Mouse (Mus musculus) hindbrain, postnatal 0 days (tissue): Measurements from ENCODE around the gene Sbsn. TPM values are rescaled to one million over a fixed set of nuclear protein-coding genes. Genes with fewer than 3 reads are reported as not detected.

ENCODE experiments used
- ATAC-seq: fragments of 200-750 bp; cut with Nextera tagmentation; 2 replicates; pipeline ENCODE4 v1.8.0; 2017; ENCODE audit warnings: mild to moderate bottlenecking, moderate TSS enrichment, moderate library complexity
- DNase-seq: peaks from one replicate; pipeline ENCODE4 v3.0.0-alpha.2; 2015; ENCODE audit warnings: low spot score
- H3K27ac ChIP-seq: fragments of 300-500 bp; sonication (generic); 2 replicates; pipeline ENCODE4 v1.5.1; 2014; ENCODE audit warnings: mild to moderate bottlenecking
- H3K27me3 ChIP-seq: fragments of 300-500 bp; sonication (generic); 2 replicates; pipeline ENCODE4 v1.6.1; 2014; ENCODE audit warnings: low read length, mixed read lengths; ENCODE audit not compliant: insufficient read depth
- H3K36me3 ChIP-seq: fragments of 300-500 bp; sonication (generic); 2 replicates; pipeline ENCODE4 v1.6.1; 2014; ENCODE audit warnings: low read length, mixed read lengths; ENCODE audit not compliant: insufficient read depth
- H3K4me1 ChIP-seq: fragments of 300-500 bp; sonication (generic); 2 replicates; pipeline ENCODE4 v1.6.1; 2014; ENCODE audit warnings: antibody characterized with exemption, low read length, mixed read lengths; ENCODE audit not compliant: insufficient read depth
- H3K4me2 ChIP-seq: fragments of 300-500 bp; sonication (generic); 2 replicates; pipeline ENCODE4 v1.6.1; 2014; ENCODE audit warnings: low read depth, mild to moderate bottlenecking, low read length, moderate library complexity, mixed read lengths
- H3K4me3 ChIP-seq: fragments of 300-500 bp; sonication (generic); 2 replicates; pipeline ENCODE4 v1.5.1; 2014; ENCODE audit warnings: low read length
- H3K9ac ChIP-seq: fragments of 300-500 bp; sonication (generic); replicated peaks from 2 replicates; pipeline ENCODE4 v1.6.1; 2014; ENCODE audit warnings: mild to moderate bottlenecking, low read length, moderate library complexity, mixed read lengths
- H3K9me3 ChIP-seq: fragments of 300-500 bp; sonication (generic); 2 replicates; pipeline ENCODE4 v1.6.1; 2016; ENCODE audit warnings: low read length, mixed read lengths
- CTCF ChIP-seq: IDR thresholded peaks from 2 replicates; pipeline ENCODE4 v1.5.1; 2016; ENCODE audit warnings: antibody characterized with exemption, control low read depth, low read depth
- WGBS: fragments of 180-500 bp; shearing (Covaris S2); extraction: QIAGEN DNeasy Blood & Tissue Kit; methylation state at CpG from one replicate; pipeline ENCODE4 v1.1.7; 2014; 5-methylcytosine and 5-hydroxymethylcytosine counted together
- polyA plus RNA-seq: library from polyadenylated mRNA; unstranded; fragments of >200 nt; fragmentation: Nextera tagmentation; extraction: Ambion mirVana; gene quantifications from 2 replicates; pipeline ENCODE4 v1.2.1, GENCODE M21; 2015
- total RNA-seq: library from RNA; depleted of rRNA; stranded (reverse); fragments of >200 nt; gene quantifications from 2 replicates; pipeline ENCODE4 v1.2.3, GENCODE M21; 2014; rRNA removed

The Sbsn gene
- total and polyA plus RNA-seq, 2 experiments from 2014 or later = 0.84 to 2.9 TPM

DNA sequence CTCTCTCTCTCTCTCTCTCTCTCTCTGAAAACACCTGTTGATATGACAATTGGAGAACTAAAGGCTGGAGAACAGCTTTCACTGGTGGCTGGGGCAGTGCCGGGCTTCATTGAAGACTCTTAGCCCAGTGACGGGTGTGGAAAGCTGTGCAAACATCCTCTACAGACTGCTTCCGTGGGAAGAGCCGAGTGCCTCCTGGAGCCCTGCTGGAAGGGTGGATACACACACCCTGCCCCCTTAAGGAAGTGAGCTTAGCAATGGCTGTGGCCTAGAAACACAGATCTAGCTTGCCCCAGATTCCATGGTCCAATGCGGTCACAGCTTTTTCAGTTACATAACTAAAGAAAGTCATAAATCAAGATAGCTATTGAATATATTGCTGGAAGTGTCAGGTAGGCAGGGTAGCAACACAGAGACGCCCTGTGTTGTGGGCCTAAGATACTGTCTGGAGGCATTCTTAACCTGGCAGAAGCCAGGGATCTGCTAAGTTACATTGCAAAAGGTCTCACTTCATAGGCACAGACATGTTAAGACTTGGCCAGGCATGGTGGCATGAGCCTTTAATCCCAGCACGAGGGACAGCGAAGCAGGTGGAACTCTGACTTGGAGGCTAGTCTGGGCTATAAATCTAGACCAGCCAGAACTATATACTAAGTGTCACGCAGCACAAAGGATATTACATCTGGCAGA is 52.9 kb downstream of the Sbsn start:
- ATAC-seq (no peak), DNase-seq (no peak)
- H3K9me3 ChIP-seq = 0 out of 2 replicates have a peak, but pooled peaks cover 4% of the 10 kb centered on the region
- TF ChIP-seq CTCF = no peak
- no peak overlapping the region for H3K4me3 ChIP-seq
- 85% methylated on average over 9 of the region's 9 CpGs for WGBS
- no peaks in the 10 kb centered on the region for H3K4me1 ChIP-seq
- H3K4me2 ChIP-seq = no peak overlapping the region
- H3K27ac ChIP-seq = no peak overlapping the region
- no peak overlapping the region for H3K9ac ChIP-seq
- no peaks in the 10 kb centered on the region for H3K36me3 ChIP-seq
- no peaks in the 10 kb centered on the region for H3K27me3 ChIP-seq

Other genes starting within 250 kb of the Sbsn start
Only the 30 nearest of the 32 such genes appear.
- gene Arhgap33, start 216.4 kb upstream of the Sbsn start, total RNA-seq = 55.7 and 59.7 TPM in 2 replicates
- 64.8 and 73.1 TPM in 2 replicates for gene Arhgap33, start 216.4 kb upstream of the Sbsn start, polyA plus RNA-seq
- 5.6 and 6.4 TPM in 2 replicates for gene Hspb6, start 199.3 kb upstream of the Sbsn start, total RNA-seq
- 15.8 and 16.3 TPM in 2 replicates for gene Hspb6, start 199.3 kb upstream of the Sbsn start, polyA plus RNA-seq
- gene Proser3, start 199.2 kb upstream of the Sbsn start, total RNA-seq = 13.1 and 14.0 TPM in 2 replicates
- 3.0 and 3.1 TPM in 2 replicates for gene Proser3, start 199.2 kb upstream of the Sbsn start, polyA plus RNA-seq
- 14.3 and 21.0 TPM in 2 replicates for gene Lin37, start 191.6 kb upstream of the Sbsn start, total RNA-seq
- gene Lin37, start 191.6 kb upstream of the Sbsn start, polyA plus RNA-seq = 45.0 and 48.0 TPM in 2 replicates
- 41.7 and 53.4 TPM in 2 replicates for gene U2af1l4, start 188.2 kb upstream of the Sbsn start, total RNA-seq
- gene U2af1l4, start 188.2 kb upstream of the Sbsn start, polyA plus RNA-seq = 103 and 104 TPM in 2 replicates
- gene Gm49396, start 188.1 kb upstream of the Sbsn start, total RNA-seq = 2.9 and 3.7 TPM in 2 replicates
- 6.4 and 7.0 TPM in 2 replicates for gene Gm49396, start 188.1 kb upstream of the Sbsn start, polyA plus RNA-seq
- gene Psenen, start 187.8 kb upstream of the Sbsn start, total RNA-seq = 72.0 and 90.4 TPM in 2 replicates
- gene Psenen, start 187.8 kb upstream of the Sbsn start, polyA plus RNA-seq = 154 and 155 TPM in 2 replicates
- gene Igflr1, start 186.0 kb upstream of the Sbsn start, total RNA-seq = 5.6 TPM in 1 of 2 replicates, not detected in the other
- 2.6 and 3.4 TPM in 2 replicates for gene Igflr1, start 186.0 kb upstream of the Sbsn start, polyA plus RNA-seq
- 27.1 and 36.7 TPM in 2 replicates for gene Kmt2b, start 162.7 kb upstream of the Sbsn start, total RNA-seq
- gene Kmt2b, start 162.7 kb upstream of the Sbsn start, polyA plus RNA-seq = 6.7 and 7.1 TPM in 2 replicates
- gene Zbtb32, start 152.6 kb upstream of the Sbsn start, total RNA-seq = not detected in 2 replicates
- 0.18 and 0.23 TPM in 2 replicates for gene Zbtb32, start 152.6 kb upstream of the Sbsn start, polyA plus RNA-seq
- 0.14 and 0.99 TPM in 2 replicates for gene Upk1a, start 138.6 kb upstream of the Sbsn start, total RNA-seq
- 0.62 and 0.99 TPM in 2 replicates for gene Upk1a, start 138.6 kb upstream of the Sbsn start, polyA plus RNA-seq
- gene Cox6b1, start 125.3 kb upstream of the Sbsn start, total RNA-seq = 352 and 389 TPM in 2 replicates
- gene Cox6b1, start 125.3 kb upstream of the Sbsn start, polyA plus RNA-seq = 1,552 and 1,572 TPM in 2 replicates
- gene Etv2, start 115.6 kb upstream of the Sbsn start, total RNA-seq = not detected in 2 replicates
- not detected in 2 replicates for gene Etv2, start 115.6 kb upstream of the Sbsn start, polyA plus RNA-seq
- 162 and 169 TPM in 2 replicates for gene Rbm42, start 101.2 kb upstream of the Sbsn start, total RNA-seq
- 116 and 118 TPM in 2 replicates for gene Rbm42, start 101.2 kb upstream of the Sbsn start, polyA plus RNA-seq
- 22.2 and 24.1 TPM in 2 replicates for gene Haus5, start 86.5 kb upstream of the Sbsn start, total RNA-seq
- gene Haus5, start 86.5 kb upstream of the Sbsn start, polyA plus RNA-seq = 19.9 and 25.8 TPM in 2 replicates
- not detected in 2 replicates for gene Pmis2, start 79.9 kb upstream of the Sbsn start, total RNA-seq
- gene Pmis2, start 79.9 kb upstream of the Sbsn start, polyA plus RNA-seq = not detected in 2 replicates
- gene 2200002J24Rik, start 52.5 kb upstream of the Sbsn start, total RNA-seq = not detected in 2 replicates
- 0.55 TPM in 1 of 2 replicates, not detected in the other for gene 2200002J24Rik, start 52.5 kb upstream of the Sbsn start, polyA plus RNA-seq
- 2.0 and 5.3 TPM in 2 replicates for gene Atp4a, start 39.3 kb upstream of the Sbsn start, total RNA-seq
- gene Atp4a, start 39.3 kb upstream of the Sbsn start, polyA plus RNA-seq = 4.2 and 6.0 TPM in 2 replicates
- gene Tmem147, start 21.9 kb upstream of the Sbsn start, total RNA-seq = 195 and 238 TPM in 2 replicates
- gene Tmem147, start 21.9 kb upstream of the Sbsn start, polyA plus RNA-seq = 338 and 342 TPM in 2 replicates
- not detected in 2 replicates for gene Gapdhs, start 7.8 kb upstream of the Sbsn start, total RNA-seq
- 0.32 and 0.69 TPM in 2 replicates for gene Gapdhs, start 7.8 kb upstream of the Sbsn start, polyA plus RNA-seq
- gene Dmkn, start 12.3 kb downstream of the Sbsn start, total RNA-seq = 1.4 and 2.1 TPM in 2 replicates
- 3.9 and 5.8 TPM in 2 replicates for gene Dmkn, start 12.3 kb downstream of the Sbsn start, polyA plus RNA-seq
- not detected in 2 replicates for gene Krtdap, start 36.4 kb downstream of the Sbsn start, total RNA-seq
- gene Krtdap, start 36.4 kb downstream of the Sbsn start, polyA plus RNA-seq = 0.66 and 1.8 TPM in 2 replicates
- gene Ffar2, start 72.3 kb downstream of the Sbsn start, total RNA-seq = 0.16 TPM in 1 of 2 replicates, not detected in the other
- gene Ffar2, start 72.3 kb downstream of the Sbsn start, polyA plus RNA-seq = 0.19 and 0.23 TPM in 2 replicates
- 0.05 TPM in 1 of 2 replicates, not detected in the other for gene Ffar3, start 104.7 kb downstream of the Sbsn start, total RNA-seq
- 0.09 TPM in 1 of 2 replicates, not detected in the other for gene Ffar3, start 104.7 kb downstream of the Sbsn start, polyA plus RNA-seq
- not detected in 2 replicates for gene Ffar1, start 110.1 kb downstream of the Sbsn start, total RNA-seq
- not detected in 2 replicates for gene Ffar1, start 110.1 kb downstream of the Sbsn start, polyA plus RNA-seq
- gene Cd22, start 128.9 kb downstream of the Sbsn start, total RNA-seq = 0.07 and 3.2 TPM in 2 replicates
- 0.09 and 0.20 TPM in 2 replicates for gene Cd22, start 128.9 kb downstream of the Sbsn start, polyA plus RNA-seq
- gene Mag, start 163.4 kb downstream of the Sbsn start, total RNA-seq = 39.0 and 48.7 TPM in 2 replicates
- 14.4 and 18.6 TPM in 2 replicates for gene Mag, start 163.4 kb downstream of the Sbsn start, polyA plus RNA-seq
- gene Hamp2, start 173.2 kb downstream of the Sbsn start, total RNA-seq = not detected in 2 replicates
- not detected in 2 replicates for gene Hamp2, start 173.2 kb downstream of the Sbsn start, polyA plus RNA-seq
- gene Hamp, start 192.6 kb downstream of the Sbsn start, total RNA-seq = not detected in 2 replicates
- gene Hamp, start 192.6 kb downstream of the Sbsn start, polyA plus RNA-seq = not detected in 2 replicates
- 103 and 114 TPM in 2 replicates for gene Usf2, start 205.3 kb downstream of the Sbsn start, total RNA-seq
- gene Usf2, start 205.3 kb downstream of the Sbsn start, polyA plus RNA-seq = 27.1 and 28.0 TPM in 2 replicates